Mouse (Mus musculus) embryonic facial prominence, embryonic 10.5 days (tissue): ENCODE results near the gene Sympk. TPM values are rescaled to one million over a fixed set of nuclear protein-coding genes. Genes with fewer than 3 reads are reported as not detected.

Experiments used
- DNase-seq: peaks from one replicate; pipeline ENCODE4 v3.0.0-alpha.2; 2017; ENCODE audit warnings: low spot score
- H3K27ac ChIP-seq: fragments of 300-500 bp; sonication (generic); replicated peaks from 2 replicates; pipeline ENCODE4 v1.5.1; 2016; ENCODE audit warnings: mild to moderate bottlenecking
- H3K27me3 ChIP-seq: fragments of 300-500 bp; sonication (generic); replicated peaks from 2 replicates; pipeline ENCODE4 v1.6.1; 2016; ENCODE audit warnings: low read depth, mild to moderate bottlenecking; ENCODE audit not compliant: poor library complexity, severe bottlenecking
- H3K36me3 ChIP-seq: fragments of 300-500 bp; sonication (generic); replicated peaks from 2 replicates; pipeline ENCODE4 v1.6.1; 2016; ENCODE audit warnings: mild to moderate bottlenecking, moderate library complexity
- H3K4me1 ChIP-seq: fragments of 300-500 bp; sonication (generic); 2 replicates; pipeline ENCODE4 v1.6.1; 2016
- H3K4me3 ChIP-seq: fragments of 300-500 bp; sonication (generic); 2 replicates; pipeline ENCODE4 v1.5.1; 2016; ENCODE audit warnings: mild to moderate bottlenecking, moderate library complexity
- H3K9me3 ChIP-seq: fragments of 300-500 bp; sonication (generic); 2 replicates; pipeline ENCODE4 v1.6.1; 2016; ENCODE audit warnings: mild to moderate bottlenecking
- WGBS: fragments of 180-500 bp; shearing (Covaris S2); methylation state at CpG from one replicate; pipeline ENCODE4 v1.1.7; 2016; 5-methylcytosine and 5-hydroxymethylcytosine counted together
- polyA plus RNA-seq: library from polyadenylated mRNA; unstranded; fragments of >200 nt; fragmentation: Nextera tagmentation; extraction: Ambion mirVana; gene quantifications from 2 replicates; pipeline ENCODE4 v1.2.1, GENCODE M21; 2016

The Sympk gene
- polyA plus RNA-seq, 1 experiment from 2014 or later: 43.4 TPM

DNA sequence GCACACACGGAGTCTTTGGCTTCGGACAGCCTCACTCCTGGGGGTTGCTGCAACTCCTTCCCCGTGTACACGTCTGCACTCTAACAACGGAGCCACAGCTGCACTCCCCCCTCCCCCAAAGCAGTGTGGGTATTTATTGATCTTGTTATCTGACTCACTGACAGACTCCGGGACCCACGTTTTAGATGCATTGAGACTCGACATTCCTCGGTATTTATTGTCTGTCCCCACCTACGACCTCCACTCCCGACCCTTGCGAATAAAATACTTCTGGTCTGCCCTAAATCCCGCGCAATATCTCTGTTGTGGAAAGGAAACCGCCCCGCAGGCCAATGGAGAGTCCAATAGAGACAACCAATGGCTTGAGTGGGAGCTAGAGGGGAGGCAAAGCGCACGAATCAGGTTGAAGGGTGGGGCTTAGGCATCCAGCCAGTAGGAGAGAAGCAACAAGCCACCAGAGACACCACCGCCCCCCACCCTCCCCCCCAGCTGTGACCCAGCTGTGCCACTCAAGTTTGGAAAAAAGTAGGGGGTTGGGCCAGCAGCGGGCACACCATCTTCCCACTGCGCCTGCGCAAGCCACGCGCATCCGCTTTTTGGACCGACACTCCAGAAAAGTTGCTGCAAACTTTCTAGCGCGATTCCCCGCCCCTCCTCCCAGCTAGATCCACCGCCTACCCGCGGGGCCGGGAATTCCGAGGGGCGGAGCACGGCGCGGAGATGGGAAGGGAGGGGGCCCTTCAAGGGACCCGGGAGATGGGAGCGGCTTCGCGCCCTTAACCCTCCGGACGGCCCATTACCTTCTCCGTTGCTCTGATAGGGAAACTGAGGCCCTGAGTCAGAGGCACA lies 69.6 kb downstream of the Sympk start:
- WGBS: under 1% methylated on average over 45 of the region's 45 CpGs
- no peaks in the 10 kb centered on the region; the same call in 1 of the 2 replicates for H3K9me3 ChIP-seq
- peak overlapping the region; percentile 96 for H3K27ac ChIP-seq
- H3K36me3 ChIP-seq: peaks cover 51% of the 10 kb centered on the region
- H3K4me1 ChIP-seq: peaks cover 62% of the 10 kb centered on the region
- H3K27me3 ChIP-seq: peaks cover 29% of the 10 kb centered on the region
- peak; percentile 100 for DNase-seq
- H3K4me3 ChIP-seq: peak overlapping the region; percentile 89

DNA sequence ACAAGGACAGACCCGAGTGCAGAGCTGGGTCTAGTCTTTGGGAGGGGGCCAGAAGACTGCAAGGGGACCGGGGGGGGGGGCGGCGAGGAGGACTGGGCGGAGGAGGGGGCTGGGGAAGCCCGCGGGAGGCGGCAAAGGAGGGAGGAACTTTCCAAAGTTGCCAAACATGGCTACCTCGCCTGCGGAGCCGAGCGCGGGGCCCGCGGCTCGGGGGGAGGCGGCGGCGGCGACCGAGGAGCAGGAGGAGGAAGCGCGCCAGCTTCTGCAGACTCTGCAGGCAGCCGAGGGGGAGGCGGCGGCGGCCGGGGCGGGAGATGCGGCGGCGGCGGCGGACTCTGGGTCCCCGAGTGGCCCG lies 70.3 kb downstream of the Sympk start, which contains the start of gene Six5:
Gene Six5 (plus strand): TSS at position 124 of the 355 bp plus-strand sequence.
- no peak for DNase-seq
- Histone ChIP-seq H3K4me1 (peaks cover 63% of the 10 kb centered on the region), H3K36me3 (peaks cover 46% of the 10 kb centered on the region), H3K27me3 (peaks cover 29% of the 10 kb centered on the region), H3K9me3 (no peaks in the 10 kb centered on the region; the same call in 1 of the 2 replicates), H3K27ac (peak within 1 kb of the TSS; percentile 96), H3K4me3 (peak within 1 kb of the TSS; percentile 89)
- under 1% methylated on average over 32 of the region's 36 CpGs for WGBS

DNA sequence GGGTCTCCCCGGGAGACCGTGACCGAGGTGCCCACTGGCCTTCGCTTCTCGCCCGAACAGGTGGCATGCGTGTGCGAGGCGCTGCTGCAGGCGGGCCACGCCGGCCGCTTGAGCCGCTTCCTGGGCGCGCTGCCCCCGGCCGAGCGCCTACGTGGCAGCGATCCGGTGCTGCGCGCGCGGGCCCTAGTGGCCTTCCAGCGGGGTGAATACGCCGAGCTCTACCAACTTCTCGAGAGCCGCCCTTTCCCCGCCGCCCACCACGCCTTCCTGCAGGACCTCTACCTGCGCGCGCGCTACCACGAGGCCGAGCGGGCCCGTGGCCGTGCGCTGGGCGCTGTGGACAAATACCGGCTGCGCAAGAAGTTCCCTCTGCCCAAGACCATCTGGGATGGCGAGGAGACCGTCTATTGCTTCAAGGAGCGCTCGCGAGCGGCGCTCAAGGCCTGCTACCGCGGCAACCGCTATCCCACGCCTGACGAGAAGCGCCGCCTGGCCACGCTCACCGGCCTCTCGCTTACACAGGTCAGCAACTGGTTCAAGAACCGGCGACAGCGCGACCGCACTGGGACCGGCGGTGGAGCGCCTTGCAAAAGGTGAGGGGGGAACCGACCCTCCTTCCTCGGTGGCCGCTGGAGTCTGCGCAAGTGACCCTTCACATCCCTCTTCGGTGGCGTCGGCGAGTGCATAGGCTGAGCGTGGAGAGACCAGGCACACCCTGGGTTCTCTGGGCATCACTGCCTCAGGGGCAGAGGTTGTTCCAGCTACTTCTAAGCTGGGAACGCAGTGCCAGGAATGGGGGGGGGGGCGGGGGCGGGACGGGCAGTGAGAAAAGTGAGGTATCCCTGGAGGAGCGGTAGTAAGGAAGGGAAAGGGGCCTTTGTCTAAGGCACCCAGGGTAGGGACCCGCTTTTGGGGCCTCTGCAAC lies 70.9 kb downstream of the Sympk start:
- H3K9me3 ChIP-seq: no peaks in the 10 kb centered on the region; the same call in 1 of the 2 replicates
- peak overlapping the region; percentile 89 for H3K4me3 ChIP-seq
- H3K4me1 ChIP-seq: peaks cover 63% of the 10 kb centered on the region
- WGBS: under 1% methylated on average over 87 of the region's 87 CpGs
- H3K36me3 ChIP-seq: peaks cover 40% of the 10 kb centered on the region
- peak; percentile 77 for DNase-seq
- peak overlapping the region; percentile 96 for H3K27ac ChIP-seq
- H3K27me3 ChIP-seq: peaks cover 26% of the 10 kb centered on the region

DNA sequence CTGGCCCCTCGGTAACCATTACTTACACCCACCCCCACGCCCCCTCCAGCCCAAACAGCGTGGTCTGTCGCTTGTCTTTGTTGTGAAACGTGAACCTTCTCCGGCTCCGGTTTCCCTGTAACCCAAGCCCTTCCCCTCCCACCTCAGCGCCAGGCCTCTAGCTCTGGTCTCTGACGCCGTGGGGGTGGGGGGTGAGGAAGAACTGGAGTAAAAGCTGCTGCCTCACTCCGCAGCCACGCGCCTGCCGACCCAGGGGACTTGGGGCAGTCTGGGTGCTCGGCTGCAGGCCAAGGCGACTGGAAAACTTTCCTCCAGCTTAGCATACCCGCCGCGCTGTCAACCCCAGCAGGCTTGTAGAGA lies 71.6 kb downstream of the Sympk start:
- peak overlapping the region; percentile 96 for H3K27ac ChIP-seq

DNA sequence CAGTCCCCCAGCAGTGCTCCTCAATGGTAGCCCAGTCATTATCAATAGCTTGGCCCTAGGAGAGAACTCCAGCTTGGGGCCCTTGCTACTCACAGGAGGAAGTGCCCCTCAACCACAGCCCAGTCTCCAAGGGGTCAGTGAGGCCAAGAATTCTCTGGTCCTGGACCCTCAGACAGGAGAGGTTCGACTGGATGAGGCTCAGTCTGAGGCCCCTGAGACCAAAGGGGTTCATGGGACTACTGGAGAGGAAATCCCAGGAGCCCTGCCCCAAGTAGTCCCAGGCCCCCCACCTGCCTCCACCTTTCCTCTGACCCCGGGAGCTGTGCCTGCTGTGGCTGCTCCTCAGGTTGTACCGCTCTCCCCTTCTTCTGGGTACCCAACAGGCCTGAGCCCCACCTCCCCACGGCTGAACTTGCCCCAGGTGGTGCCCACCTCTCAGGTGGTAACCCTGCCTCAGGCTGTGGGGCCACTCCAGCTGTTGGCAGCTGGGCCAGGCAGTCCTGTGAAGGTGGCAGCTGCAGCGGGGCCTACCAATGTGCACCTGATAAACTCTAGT lies 72.3 kb downstream of the Sympk start:
- Histone ChIP-seq H3K27me3 (peaks cover 11% of the 10 kb centered on the region), H3K36me3 (peaks cover 25% of the 10 kb centered on the region), H3K9me3 (no peaks in the 10 kb centered on the region; the same call in 1 of the 2 replicates), H3K27ac (peak overlapping the region; percentile 96), H3K4me3 (peak overlapping the region; percentile 89), H3K4me1 (peaks cover 58% of the 10 kb centered on the region)
- whole genome bisulfite sequencing: 48% methylated on average over 5 of the region's 5 CpGs
- DNase-seq: no peak

More for the DNA sequence above, 71.6 kb downstream of the Sympk start:
- peak overlapping the region; percentile 89 for H3K4me3 ChIP-seq
- DNase-seq: peak; percentile 92
- peaks cover 19% of the 10 kb centered on the region for H3K27me3 ChIP-seq
- peaks cover 33% of the 10 kb centered on the region for H3K36me3 ChIP-seq
- under 1% methylated on average over 19 of the region's 19 CpGs for WGBS
- H3K4me1 ChIP-seq: peaks cover 63% of the 10 kb centered on the region
- H3K9me3 ChIP-seq: no peaks in the 10 kb centered on the region; the same call in 1 of the 2 replicates

DNA sequence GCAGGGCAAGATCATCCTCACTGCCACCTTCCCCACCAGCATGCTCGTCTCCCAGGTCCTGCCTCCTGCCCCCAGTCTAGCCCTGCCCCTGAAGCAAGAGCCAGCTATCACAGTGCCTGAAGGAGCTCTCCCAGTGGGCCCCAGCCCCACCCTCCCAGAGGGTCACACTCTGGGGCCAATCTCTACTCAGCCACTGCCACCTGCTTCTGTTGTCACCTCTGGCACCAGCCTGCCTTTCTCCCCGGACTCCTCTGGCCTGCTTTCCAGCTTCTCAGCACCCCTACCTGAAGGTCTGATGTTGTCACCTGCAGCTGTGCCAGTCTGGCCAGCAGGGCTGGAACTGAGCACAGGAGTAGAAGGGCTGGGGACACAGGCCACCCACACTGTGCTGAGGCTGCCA lies 73.0 kb downstream of the Sympk start:
- Histone ChIP-seq H3K9me3 (no peaks in the 10 kb centered on the region; the same call in 1 of the 2 replicates), H3K27me3 (peaks cover 4% of the 10 kb centered on the region), H3K36me3 (peaks cover 20% of the 10 kb centered on the region), H3K4me1 (peaks cover 51% of the 10 kb centered on the region), H3K4me3 (peak overlapping the region; percentile 89; the same call in 1 of the 2 replicates), H3K27ac (no peak overlapping the region)
- 69% methylated on average over 2 of the region's 2 CpGs for whole genome bisulfite sequencing
- no peak for DNase-seq

DNA sequence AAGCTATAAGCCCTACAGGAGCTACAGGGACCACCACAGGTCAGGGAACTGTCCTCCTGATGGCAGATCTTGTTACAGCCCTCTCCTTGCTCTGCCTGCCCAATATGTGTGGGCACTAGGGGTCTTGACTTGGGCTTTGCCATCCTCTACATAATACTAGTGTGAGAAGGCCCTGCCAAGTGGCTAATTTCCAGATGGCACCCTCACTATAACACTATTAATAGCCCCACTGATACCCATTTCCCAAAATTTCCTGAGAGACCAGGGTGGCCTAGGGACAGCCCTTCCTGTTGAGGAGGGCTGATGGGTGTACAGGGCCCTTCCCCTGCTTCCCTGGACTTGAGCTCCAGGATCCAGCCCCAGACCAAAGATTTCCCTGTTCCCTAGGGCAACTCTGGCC lies 73.7 kb downstream of the Sympk start:
- Histone ChIP-seq H3K4me1 (peaks cover 45% of the 10 kb centered on the region), H3K27ac (no peak overlapping the region), H3K27me3 (no peaks in the 10 kb centered on the region), H3K9me3 (no peaks in the 10 kb centered on the region; the same call in 1 of the 2 replicates), H3K4me3 (peak overlapping the region; percentile 14; the same call in 1 of the 2 replicates), H3K36me3 (peaks cover 20% of the 10 kb centered on the region)
- DNase-seq: no peak

DNA sequence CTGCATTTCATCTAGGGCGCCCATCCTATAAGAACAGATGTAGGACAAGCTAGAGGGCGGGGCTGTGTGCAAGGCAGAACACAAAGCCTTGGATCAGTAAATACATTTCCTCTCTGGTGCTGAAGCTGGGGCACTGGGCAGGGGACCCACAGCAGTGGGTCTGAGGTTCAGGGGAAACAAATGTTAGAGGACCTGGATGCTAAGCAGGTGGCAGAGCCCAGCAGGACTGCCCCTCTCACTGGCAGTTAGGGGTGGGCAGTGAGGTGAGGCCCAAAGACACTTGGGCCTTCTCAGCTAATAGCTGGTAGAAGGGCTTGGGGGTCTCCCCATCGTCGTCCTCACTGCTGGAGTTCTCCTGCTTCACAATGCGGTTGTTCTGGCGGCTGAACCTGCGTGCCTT lies 74.6 kb downstream of the Sympk start:
- Histone ChIP-seq H3K4me1 (peaks cover 38% of the 10 kb centered on the region), H3K27me3 (no peaks in the 10 kb centered on the region), H3K27ac (no peak overlapping the region), H3K4me3 (no peak overlapping the region; the same call in 1 of the 2 replicates), H3K9me3 (no peaks in the 10 kb centered on the region; the same call in 1 of the 2 replicates), H3K36me3 (peaks cover 20% of the 10 kb centered on the region)
- no peak for DNase-seq
- WGBS: 67% methylated on average over 7 of the region's 7 CpGs

DNA sequence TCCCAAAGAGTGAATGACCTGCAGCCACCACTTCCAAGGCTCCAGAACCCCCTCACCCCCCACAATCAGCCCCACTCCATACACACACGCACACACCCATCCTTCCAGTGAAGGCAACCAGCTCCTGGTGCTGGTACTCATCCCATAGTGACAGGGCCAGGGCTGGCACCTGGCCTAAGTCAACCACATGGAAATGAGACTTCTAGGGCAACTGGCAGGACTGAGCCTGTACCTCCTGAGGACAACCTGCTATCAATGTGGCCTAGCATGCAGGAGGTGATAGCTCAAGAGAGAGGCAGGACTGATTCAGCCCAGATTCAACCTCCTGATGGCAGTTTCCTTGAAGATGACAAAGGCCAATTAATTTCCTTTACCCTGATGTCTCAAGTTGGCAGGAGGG lies 76.1 kb downstream of the Sympk start:
- DNase-seq: no peak
- Histone ChIP-seq H3K4me1 (peaks cover 33% of the 10 kb centered on the region), H3K36me3 (peaks cover 20% of the 10 kb centered on the region), H3K4me3 (no peak overlapping the region), H3K9me3 (no peaks in the 10 kb centered on the region; the same call in 1 of the 2 replicates), H3K27me3 (no peaks in the 10 kb centered on the region), H3K27ac (no peak overlapping the region)
- WGBS: 86% methylated on average over 1 of the region's 1 CpGs

DNA sequence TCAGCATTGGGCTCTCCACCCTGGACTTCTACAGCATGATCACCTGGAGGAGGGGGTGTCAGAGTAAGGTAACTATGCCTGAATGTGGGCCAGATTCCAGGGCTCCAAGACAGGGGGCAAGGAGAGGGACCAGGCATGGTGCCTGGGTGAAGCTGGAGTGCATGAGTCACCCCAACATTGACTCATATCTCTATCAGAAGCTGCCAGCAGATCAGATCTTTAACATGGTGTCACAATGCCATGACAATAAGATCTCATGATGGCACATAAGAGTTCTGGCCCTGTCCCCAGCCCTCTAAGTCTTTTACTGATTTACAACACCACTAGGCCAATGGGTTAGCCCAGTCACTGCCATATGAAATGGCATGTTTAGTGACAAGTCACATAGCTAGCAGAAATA lies 79.6 kb downstream of the Sympk start:
- DNase-seq: no peak

More for the DNA sequence above, 79.6 kb downstream of the Sympk start:
- H3K27me3 ChIP-seq: no peaks in the 10 kb centered on the region
- no peak overlapping the region for H3K27ac ChIP-seq
- no peak overlapping the region for H3K4me3 ChIP-seq
- H3K9me3 ChIP-seq: no peaks in the 10 kb centered on the region
- peaks cover 1% of the 10 kb centered on the region; the same call in 1 of the 2 replicates for H3K4me1 ChIP-seq
- H3K36me3 ChIP-seq: no peaks in the 10 kb centered on the region
